Mouse (Mus musculus) CD4-positive, CD25-positive, alpha-beta regulatory T cell, adult 9 weeks (primary cell): Measurements from ENCODE around the gene B4galnt1. TPM values are rescaled to one million over a fixed set of nuclear protein-coding genes. Genes with fewer than 3 reads are reported as not detected.

Experiments used
- polyA plus RNA-seq: library from polyadenylated mRNA; unstranded; fragments of 100-300 nt; shearing (Covaris generic); gene quantifications from one replicate; pipeline ENCODE4 v1.2.1, GENCODE M21; 2017

The B4galnt1 gene
- polyA plus RNA-seq: 571 TPM

DNA sequence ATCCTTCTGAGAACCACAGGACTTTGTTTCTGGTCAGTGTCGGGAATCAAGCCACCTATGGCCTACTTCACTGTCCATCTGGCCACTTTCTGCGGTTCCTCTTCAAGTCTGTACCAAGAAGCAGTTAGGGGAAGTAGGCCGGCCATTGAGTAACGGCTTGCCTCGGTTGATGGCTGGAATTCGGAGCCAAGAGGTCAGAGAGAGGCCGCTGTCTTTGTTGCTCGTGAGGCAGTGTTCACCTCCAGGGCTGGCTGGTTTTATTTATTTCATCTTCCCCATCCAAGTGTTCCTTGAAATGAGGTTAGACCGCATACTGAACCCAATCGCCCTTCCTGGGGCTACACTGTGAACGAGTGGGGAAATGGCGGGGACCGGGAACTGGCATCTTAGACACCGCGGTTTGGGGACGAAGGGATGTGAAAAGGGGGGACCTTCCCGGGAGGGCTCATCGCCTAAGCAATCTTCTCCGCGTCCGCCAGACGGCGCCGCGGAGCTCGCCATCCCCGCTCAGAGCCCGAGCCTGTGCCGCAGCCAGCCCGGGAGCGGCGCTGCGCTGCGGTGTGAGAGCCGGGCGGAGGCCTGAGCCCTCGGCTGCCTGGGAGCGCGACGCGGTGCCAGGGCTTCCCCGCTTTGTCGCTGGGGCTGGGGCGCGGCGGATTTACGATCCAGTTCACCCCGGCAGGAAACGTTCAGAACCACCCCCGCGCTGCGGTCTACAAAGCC, at the start of gene B4galnt1:
TSS of gene B4galnt1 (plus strand) at position 595 of the 723 bp plus-strand sequence.

GRCm38 (mm10) chr10:127121066-127121477, 44.0 kb upstream of the B4galnt1 start, which contains the start of gene Os9:
Os9 (minus strand) TSS chr10:127121131.

DNA sequence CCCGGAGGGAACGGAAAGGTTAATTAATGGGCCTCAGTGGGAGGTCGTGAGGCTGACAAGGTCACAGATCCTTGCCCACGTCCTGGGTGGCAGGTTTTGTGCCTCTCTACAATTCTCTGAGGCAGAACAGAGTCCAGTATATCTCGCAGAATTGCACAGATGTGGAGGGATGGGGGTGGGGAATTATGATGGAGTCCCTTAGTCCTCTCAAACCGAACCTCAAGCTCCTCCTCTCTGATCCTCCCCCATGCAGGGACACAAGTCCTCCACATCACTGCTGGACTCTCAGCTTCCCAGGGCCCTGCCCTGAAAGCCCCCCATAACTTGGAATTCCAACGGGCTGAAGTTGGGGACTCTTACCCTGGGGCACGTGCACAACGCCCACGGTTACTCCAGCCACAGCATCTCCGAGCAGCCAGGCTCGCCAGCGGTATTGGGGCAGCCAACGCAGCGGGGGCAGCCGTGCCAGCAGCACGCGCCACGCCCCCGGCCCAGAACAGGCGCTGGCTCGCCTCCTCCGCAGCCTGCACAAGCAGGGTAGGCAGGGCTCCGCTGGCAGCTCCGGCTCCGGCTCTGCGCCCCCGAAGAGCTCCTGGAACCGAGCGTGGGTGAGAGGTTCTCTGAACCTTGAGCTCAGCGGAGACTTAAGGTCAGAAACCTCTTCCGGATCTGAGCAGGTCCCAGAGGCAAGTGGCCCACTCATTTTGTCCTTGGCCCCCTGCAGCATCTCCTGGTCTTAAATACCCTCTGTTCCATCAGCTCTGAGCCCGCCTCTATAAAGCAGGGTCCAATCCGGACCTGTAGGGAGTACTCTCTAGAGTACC, 15.1 kb downstream of the B4galnt1 start, which contains the start of gene Slc26a10:
TSS of gene Slc26a10 (minus strand) at position 775 of the 824 bp plus-strand sequence.

DNA sequence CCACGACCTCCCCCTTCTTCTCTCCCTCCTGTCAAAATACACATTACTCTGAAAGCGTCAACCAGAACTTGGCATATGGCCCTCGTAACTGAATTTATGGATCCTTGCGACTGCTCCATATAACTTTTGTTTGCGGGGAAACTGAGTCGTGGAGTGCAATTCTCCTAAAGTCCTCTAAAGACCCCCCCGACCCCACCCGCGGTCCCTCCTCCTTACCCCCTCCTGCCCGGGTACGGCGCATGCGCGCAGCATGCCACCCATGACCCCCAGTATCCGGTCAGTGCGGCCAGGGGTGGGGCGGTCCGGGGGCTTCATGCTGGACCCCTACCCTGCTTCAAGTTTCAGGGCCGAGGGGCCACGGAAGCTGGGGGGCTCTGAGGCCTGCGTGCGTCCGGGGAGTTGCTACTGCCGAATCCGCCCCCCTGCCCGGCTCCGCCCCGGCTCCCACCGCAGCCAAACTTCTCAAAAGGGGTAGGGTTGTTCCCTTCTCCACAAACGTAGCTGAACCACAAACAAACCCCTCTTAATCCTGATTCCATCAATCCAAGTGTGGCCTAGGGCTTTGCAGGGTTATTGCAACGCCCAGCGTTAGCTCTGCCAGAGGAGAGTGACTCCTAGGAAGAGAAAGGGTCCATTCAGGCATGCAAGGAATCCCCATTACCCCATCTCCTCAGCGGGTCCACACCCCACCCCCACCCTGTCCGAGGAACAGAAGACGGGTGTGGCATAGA, 24.8 kb downstream of the B4galnt1 start, which contains the start of gene Arhgef25:
TSS of gene Arhgef25 (minus strand) at position 433 of the 731 bp plus-strand sequence.

GRCm38 (mm10) chr10:127195328-127196129, 30.5 kb downstream of the B4galnt1 start, which contains the start of gene Dtx3:
Dtx3 (minus strand) TSS chr10:127195728.

GRCm38 (mm10) chr10:127211414-127211854, 46.4 kb downstream of the B4galnt1 start, which contains the start of gene Pip4k2c:
Pip4k2c (minus strand) TSS chr10:127211585.

Other genes with a start within 250 kb of the B4galnt1 start
- gene Ctdsp2, start 186.5 kb upstream of the B4galnt1 start, polyA plus RNA-seq: 15.0 TPM
- gene Avil, start 164.5 kb upstream of the B4galnt1 start, polyA plus RNA-seq: 0.19 TPM
- gene Tsfm, start 134.4 kb upstream of the B4galnt1 start, polyA plus RNA-seq: 50.6 TPM
- gene Mettl1, start 123.8 kb upstream of the B4galnt1 start, polyA plus RNA-seq: 33.0 TPM
- gene Eef1akmt3, start 123.7 kb upstream of the B4galnt1 start, polyA plus RNA-seq: 0.14 TPM
- not detected for gene Cyp27b1, start 117.0 kb upstream of the B4galnt1 start, polyA plus RNA-seq
- gene March9, start 105.0 kb upstream of the B4galnt1 start, polyA plus RNA-seq: 0.38 TPM
- gene Cdk4, start 101.7 kb upstream of the B4galnt1 start, polyA plus RNA-seq: 421 TPM
- 94.3 TPM for gene Tspan31, start 95.0 kb upstream of the B4galnt1 start, polyA plus RNA-seq
- gene Agap2, start 89.9 kb upstream of the B4galnt1 start, polyA plus RNA-seq: 29.1 TPM
- gene Os9, start 44.1 kb upstream of the B4galnt1 start, polyA plus RNA-seq: 205 TPM
- 7.1 TPM for gene Slc26a10, start 15.4 kb downstream of the B4galnt1 start, polyA plus RNA-seq
- gene Arhgef25, start 24.9 kb downstream of the B4galnt1 start, polyA plus RNA-seq: not detected
- gene Dtx3, start 30.5 kb downstream of the B4galnt1 start, polyA plus RNA-seq: 130 TPM
- gene Pip4k2c, start 46.4 kb downstream of the B4galnt1 start, polyA plus RNA-seq: 45.1 TPM
- gene Kif5a, start 98.1 kb downstream of the B4galnt1 start, polyA plus RNA-seq: 0.45 TPM
- gene Dctn2, start 101.1 kb downstream of the B4galnt1 start, polyA plus RNA-seq: 136 TPM
- gene Mbd6, start 123.8 kb downstream of the B4galnt1 start, polyA plus RNA-seq: 8.3 TPM
- gene Mars, start 146.6 kb downstream of the B4galnt1 start, polyA plus RNA-seq: 86.1 TPM
- 101 TPM for gene Arhgap9, start 156.7 kb downstream of the B4galnt1 start, polyA plus RNA-seq
- gene Gli1, start 176.7 kb downstream of the B4galnt1 start, polyA plus RNA-seq: 0.42 TPM
- gene Inhbe, start 189.2 kb downstream of the B4galnt1 start, polyA plus RNA-seq: not detected
- gene Inhbc, start 205.2 kb downstream of the B4galnt1 start, polyA plus RNA-seq: not detected
- gene R3hdm2, start 215.1 kb downstream of the B4galnt1 start, polyA plus RNA-seq: 11.4 TPM